Comparison of ENCODE assay signal across 8 mouse cellular contexts in genomic region chr19:10389391-10390098, GRCm38 (mm10). TPM values are rescaled to one million over a fixed set of nuclear protein-coding genes. Genes with fewer than 3 reads are reported as not detected.
A peak's percentile ranks its signal among the peaks of the same experiment; 100 is the strongest.
DNase-seq lines count a peak whose midpoint lies in the region; ATAC-seq lines count a peak whose summit lies in the region.

No protein-coding gene starts in this region.

- peak overlapping the region; percentile 88 for H3K27ac ChIP-seq in midbrain, embryonic 10.5 days (replicated peaks)

- peak; percentile 37 for DNase-seq in embryo, embryonic 10.5 days (ENCODE audit: low spot score)
- no peak for DNase-seq in embryo, embryonic 10 days (ENCODE audit: low spot score)
- DNase-seq in thymus, postnatal 14 days = peak; percentile 16
- no peak for DNase-seq in thymus, postnatal 25 days
- DNase-seq in heart, postnatal 4 days = peak; percentile 42
- peak; percentile 65 for DNase-seq in midbrain, embryonic 10.5 days (ENCODE audit: low spot score)
- no peak for DNase-seq in spleen, postnatal 36 days (ENCODE audit: low spot score in 2 of 2)

- no peaks in the 10 kb centered on the region for H3K36me3 ChIP-seq in midbrain, embryonic 10.5 days

- H3K27me3 ChIP-seq in midbrain, embryonic 10.5 days (ENCODE audit: low read depth, poor library complexity, severe bottlenecking) = peaks cover 51% of the 10 kb centered on the region

- no peaks in the 10 kb centered on the region for H3K9me3 ChIP-seq in midbrain, embryonic 10.5 days (replicated peaks)

- under 1% methylated on average over 54 of the region's 54 CpGs for WGBS in midbrain, embryonic 10.5 days

- peak overlapping the region; percentile 74 for H3K4me3 ChIP-seq in midbrain, embryonic 10.5 days

- H3K4me1 ChIP-seq in midbrain, embryonic 10.5 days = peaks cover 62% of the 10 kb centered on the region

- no peak for ATAC-seq in inflammation-experienced regulatory T-cells, adult 6 months

RNA-seq across cellular contexts. Expression of gene Syt7, which starts 0.7 kb away (rescaled TPM):
- total RNA-seq in heart, postnatal 4 days (2021) = 10 to 100 TPM; 40.8 to 44.7 TPM
- 1.6 and 2.2 TPM in 2 replicates for polyA plus RNA-seq in midbrain, embryonic 10.5 days (2016; fragmentation: Nextera tagmentation; extraction: Ambion mirVana)
- polyA plus RNA-seq in inflammation-experienced regulatory T-cells, adult 6 months (2017; shearing (Covaris generic)) = under 1 TPM in 1 of 3 experiments, not detected in 2; 0.05 TPM

Comparison
In these comparisons a context has a peak if more than half of its experiments do, and no peak if none do; other contexts are left out.
1. DNase-seq: peak in embryo, embryonic 10.5 days (single experiment), thymus, postnatal 14 days (single experiment), heart, postnatal 4 days (single experiment) and midbrain, embryonic 10.5 days (single experiment); none in embryo, embryonic 10 days (single experiment), thymus, postnatal 25 days (single experiment) and spleen, postnatal 36 days (0 of 2).